Mouse (Mus musculus) liver, embryonic 11.5 days (tissue): Measurements from ENCODE around the gene Rassf7. TPM values are rescaled to one million over a fixed set of nuclear protein-coding genes. Genes with fewer than 3 reads are reported as not detected.
"Not testable (repeated sequence)": the region's sequence is repeated elsewhere in the genome, so short reads cannot be mapped to it uniquely, and the experiment has no call there.

Experiments used
- ATAC-seq: fragments of 200-750 bp; cut with Nextera tagmentation; replicated peaks from 2 replicates; pipeline ENCODE4 v1.8.0; 2017; ENCODE audit warnings: moderate number of reproducible peaks, mild to moderate bottlenecking, moderate TSS enrichment, moderate library complexity; ENCODE audit not compliant: low FRiP score
- DNase-seq: peaks from one replicate; pipeline ENCODE4 v3.0.0-alpha.2; 2017; ENCODE audit warnings: low spot score
- H3K27ac ChIP-seq: fragments of 300-500 bp; sonication (generic); 2 replicates; pipeline ENCODE4 v1.5.1; 2014; ENCODE audit warnings: mild to moderate bottlenecking, low read depth, low read length, control low read depth
- H3K27me3 ChIP-seq: fragments of 300-500 bp; sonication (generic); replicated peaks from 2 replicates; pipeline ENCODE4 v1.6.1; 2014; ENCODE audit warnings: low read length, mixed read lengths; ENCODE audit not compliant: control insufficient read depth, insufficient read depth
- H3K36me3 ChIP-seq: fragments of 300-500 bp; sonication (generic); 2 replicates; pipeline ENCODE4 v1.6.1; 2014; ENCODE audit warnings: mild to moderate bottlenecking, low read length, moderate library complexity, mixed read lengths; ENCODE audit not compliant: control insufficient read depth, insufficient read depth
- H3K4me1 ChIP-seq: fragments of 300-500 bp; sonication (generic); replicated peaks from 2 replicates; pipeline ENCODE4 v1.6.1; 2014; ENCODE audit warnings: low read length, mixed read lengths; ENCODE audit not compliant: control insufficient read depth, insufficient read depth
- H3K4me2 ChIP-seq: fragments of 300-500 bp; sonication (generic); 2 replicates; pipeline ENCODE4 v1.6.1; 2014; ENCODE audit warnings: mild to moderate bottlenecking, control low read depth, moderate library complexity
- H3K4me3 ChIP-seq: fragments of 300-500 bp; sonication (generic); 2 replicates; pipeline ENCODE4 v1.5.1; 2014; ENCODE audit warnings: low read depth, low read length, control low read depth
- H3K9ac ChIP-seq: fragments of 300-500 bp; sonication (generic); 2 replicates; pipeline ENCODE4 v1.6.1; 2014; ENCODE audit warnings: low read depth, low read length, control low read depth
- H3K9me3 ChIP-seq: fragments of 300-500 bp; sonication (generic); 2 replicates; pipeline ENCODE4 v1.6.1; 2016; ENCODE audit warnings: low read length, inconsistent platforms, mixed read lengths; ENCODE audit not compliant: control insufficient read depth
- WGBS: fragments of 180-500 bp; shearing (Covaris S2); extraction: QIAGEN DNeasy Blood & Tissue Kit; methylation state at CpG from one replicate; pipeline ENCODE4 v1.1.7; 2014; 5-methylcytosine and 5-hydroxymethylcytosine counted together
- polyA plus RNA-seq: library from polyadenylated mRNA; unstranded; fragments of >200 nt; fragmentation: Nextera tagmentation; extraction: Ambion mirVana; gene quantifications from 2 replicates; pipeline ENCODE4 v1.2.1, GENCODE M21; 2014

The Rassf7 gene
- polyA plus RNA-seq, 1 experiment from 2014 or later, result 35.1 TPM

GRCm38 (mm10) chr7:141231111-141231510 lies 15.5 kb downstream of the Rassf7 start:
- Histone ChIP-seq H3K4me1 (peaks cover 15% of the 10 kb centered on the region), H3K27ac (no peak overlapping the region), H3K9me3 (no peaks in the 10 kb centered on the region), H3K4me3 (no peak overlapping the region), H3K27me3 (no peaks in the 10 kb centered on the region), H3K36me3 (peaks cover 36% of the 10 kb centered on the region), H3K9ac (no peak overlapping the region), H3K4me2 (peak overlapping the region; percentile 98)
- no peak for DNase-seq
- 96% methylated on average over 3 of the region's 3 CpGs for WGBS
- ATAC-seq, result no peak

- DNase-seq, result no peak
- Histone ChIP-seq H3K27me3 (no peaks in the 10 kb centered on the region), H3K4me2 (no peak overlapping the region), H3K9ac (no peak overlapping the region), H3K4me1 (peaks cover 15% of the 10 kb centered on the region), H3K9me3 (no peaks in the 10 kb centered on the region), H3K4me3 (no peak overlapping the region), H3K36me3 (peaks cover 36% of the 10 kb centered on the region), H3K27ac (no peak overlapping the region; the same call in 1 of the 2 replicates)
- 92% methylated on average over 9 of the region's 10 CpGs for WGBS
- ATAC-seq, result no peak
Observed at GRCm38 (mm10) chr7:141231551-141231950, 15.9 kb downstream of the Rassf7 start.

GRCm38 (mm10) chr7:141250486-141250885 lies 34.8 kb downstream of the Rassf7 start:
- H3K9me3 ChIP-seq, result not testable (repeated sequence)

GRCm38 (mm10) chr7:141256159-141256558 lies 40.5 kb downstream of the Rassf7 start:
- Histone ChIP-seq H3K9me3 (no peaks in the 10 kb centered on the region), H3K4me2 (no peak overlapping the region), H3K9ac (no peak overlapping the region), H3K4me1 (no peaks in the 10 kb centered on the region), H3K27ac (no peak overlapping the region), H3K36me3 (peaks cover 80% of the 10 kb centered on the region), H3K27me3 (no peaks in the 10 kb centered on the region), H3K4me3 (no peak overlapping the region)
- DNase-seq (no peak), ATAC-seq (no peak)
- 86% methylated on average over 10 of the region's 10 CpGs for WGBS

More at GRCm38 (mm10) chr7:141250486-141250885, 34.8 kb downstream of the Rassf7 start:
- H3K27ac ChIP-seq, H3K4me1 ChIP-seq, DNase-seq, H3K4me3 ChIP-seq, ATAC-seq, H3K9ac ChIP-seq, H3K27me3 ChIP-seq, H3K4me2 ChIP-seq: not testable (repeated sequence)
- 92% methylated on average over 4 of the region's 4 CpGs for WGBS
- H3K36me3 ChIP-seq, result peaks cover 63% of the 10 kb centered on the region

- Histone ChIP-seq H3K9ac (no peak overlapping the region), H3K27me3 (no peaks in the 10 kb centered on the region), H3K4me2 (no peak overlapping the region), H3K27ac (no peak overlapping the region), H3K4me3 (no peak overlapping the region), H3K4me1 (peaks cover 14% of the 10 kb centered on the region), H3K36me3 (peaks cover 73% of the 10 kb centered on the region), H3K9me3 (no peaks in the 10 kb centered on the region)
- ATAC-seq (no peak), DNase-seq (no peak)
- 89% methylated on average over 3 of the region's 3 CpGs for WGBS
Observed at GRCm38 (mm10) chr7:141261480-141261879, 45.8 kb downstream of the Rassf7 start.

- H3K4me2 ChIP-seq, result no peak overlapping the region
- 88% methylated on average over 13 of the region's 13 CpGs for WGBS
- DNase-seq, result no peak
Observed at GRCm38 (mm10) chr7:141263640-141264039, 48.0 kb downstream of the Rassf7 start.

GRCm38 (mm10) chr7:141264041-141264700 lies 48.5 kb downstream of the Rassf7 start:
- ATAC-seq (no peak), DNase-seq (no peak)
- H3K27me3 ChIP-seq, result no peaks in the 10 kb centered on the region
- no peak overlapping the region for H3K9ac ChIP-seq
- peaks cover 16% of the 10 kb centered on the region for H3K4me1 ChIP-seq
- H3K4me3 ChIP-seq, result no peak overlapping the region
- no peak overlapping the region for H3K27ac ChIP-seq
- no peaks in the 10 kb centered on the region for H3K9me3 ChIP-seq
- H3K36me3 ChIP-seq, result peaks cover 46% of the 10 kb centered on the region
- no peak overlapping the region; the same call in 1 of the 2 replicates for H3K4me2 ChIP-seq
- whole genome bisulfite sequencing, result 77% methylated on average over 11 of the region's 11 CpGs

More at GRCm38 (mm10) chr7:141263640-141264039, 48.0 kb downstream of the Rassf7 start:
- Histone ChIP-seq H3K36me3 (peaks cover 51% of the 10 kb centered on the region), H3K4me1 (peaks cover 16% of the 10 kb centered on the region), H3K9me3 (no peaks in the 10 kb centered on the region), H3K4me3 (no peak overlapping the region), H3K27ac (no peak overlapping the region), H3K27me3 (no peaks in the 10 kb centered on the region), H3K9ac (no peak overlapping the region)
- no peak for ATAC-seq

- peaks cover 39% of the 10 kb centered on the region for H3K36me3 ChIP-seq
- no peak overlapping the region for H3K27ac ChIP-seq
- no peaks in the 10 kb centered on the region for H3K9me3 ChIP-seq
- ATAC-seq (peak; percentile 67), DNase-seq (no peak)
- H3K4me3 ChIP-seq, result peak overlapping the region; percentile 64
- no peaks in the 10 kb centered on the region for H3K27me3 ChIP-seq
- whole genome bisulfite sequencing, result 23% methylated on average over 12 of the region's 12 CpGs
- H3K4me1 ChIP-seq, result peaks cover 16% of the 10 kb centered on the region
- no peak overlapping the region for H3K9ac ChIP-seq
- H3K4me2 ChIP-seq, result peak overlapping the region; percentile 73
Observed at GRCm38 (mm10) chr7:141264761-141265410, 49.2 kb downstream of the Rassf7 start.

- ATAC-seq, result 0 out of 2 replicates have a peak, but pooled peaks have one; percentile 11
- H3K4me2 ChIP-seq, result peak overlapping the region; percentile 73
Observed at GRCm38 (mm10) chr7:141265411-141265738, 49.7 kb downstream of the Rassf7 start.

More at GRCm38 (mm10) chr7:141265411-141265738, 49.7 kb downstream of the Rassf7 start:
- Histone ChIP-seq H3K9ac (no peak overlapping the region), H3K27me3 (no peaks in the 10 kb centered on the region), H3K9me3 (no peaks in the 10 kb centered on the region), H3K27ac (no peak overlapping the region), H3K36me3 (peaks cover 34% of the 10 kb centered on the region), H3K4me3 (peak overlapping the region; percentile 64), H3K4me1 (peaks cover 16% of the 10 kb centered on the region)
- no peak for DNase-seq
- WGBS, result 40% methylated on average over 11 of the region's 11 CpGs
